Mouse (Mus musculus) inflammation-experienced regulatory T-cells (primary cell): Measurements from ENCODE around the gene Gypa. TPM values are rescaled to one million over a fixed set of nuclear protein-coding genes. Genes with fewer than 3 reads are reported as not detected.

ENCODE experiments used
- polyA plus RNA-seq, 2 experiments: library from polyadenylated mRNA; unstranded; fragments of 100-300 nt; shearing (Covaris generic); gene quantifications; one replicate each; pipeline ENCODE4 v1.2.1; 2017

Gypa gene
- under 1 TPM in 1 of 2 experiments, not detected in 1; 0.19 TPM for polyA plus RNA-seq

DNA sequence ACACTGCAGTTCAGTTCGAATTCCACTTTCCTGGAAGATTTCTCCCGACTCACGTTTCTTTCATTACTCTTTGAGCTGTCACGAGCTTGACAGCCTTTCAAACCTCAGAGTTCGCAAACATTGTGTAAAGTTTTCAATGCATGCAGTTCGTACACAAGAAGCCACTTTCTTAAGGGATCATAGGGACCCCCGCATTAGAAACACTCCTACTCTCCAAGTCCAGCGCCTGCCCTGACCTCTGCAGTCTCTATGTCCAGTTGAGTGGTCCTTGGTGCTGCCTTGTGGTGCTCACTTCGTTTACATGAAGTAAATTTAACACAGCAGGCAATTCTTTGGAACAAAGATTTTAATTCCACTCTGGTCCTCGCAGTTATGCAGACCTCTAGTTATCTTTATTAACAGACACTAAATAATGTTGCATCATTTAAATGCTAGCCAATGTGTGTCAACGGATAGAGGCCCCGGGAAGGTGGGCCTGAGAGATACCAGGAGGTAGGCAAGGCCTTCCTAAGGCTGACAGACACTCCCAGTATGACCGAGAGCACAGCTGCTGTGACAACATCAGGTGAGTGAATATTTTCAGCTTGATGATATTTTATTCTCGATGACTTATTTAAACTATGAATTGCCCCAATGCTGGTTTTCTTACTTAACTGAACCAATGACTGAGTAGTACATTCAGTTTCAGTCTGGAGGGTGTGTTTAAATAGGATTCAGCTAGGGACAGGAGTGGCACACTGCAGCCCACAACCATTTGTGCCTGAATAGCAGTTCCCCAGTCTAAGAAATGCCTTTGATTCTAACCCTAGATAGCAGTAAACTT is at the start of gene Gypa:
Gypa (plus strand) TSS at position 259 of the 823 bp plus-strand sequence.

Other genes starting within 250 kb of the Gypa start
- not detected for gene Frem3, start 117.3 kb downstream of the Gypa start, polyA plus RNA-seq
- gene Smarca5, start 245.7 kb downstream of the Gypa start, polyA plus RNA-seq, result 100 to 1,000 TPM; 122 to 127 TPM